Mouse (Mus musculus): ENCODE data around the gene Nckap5.

Gene Nckap5

DNA sequence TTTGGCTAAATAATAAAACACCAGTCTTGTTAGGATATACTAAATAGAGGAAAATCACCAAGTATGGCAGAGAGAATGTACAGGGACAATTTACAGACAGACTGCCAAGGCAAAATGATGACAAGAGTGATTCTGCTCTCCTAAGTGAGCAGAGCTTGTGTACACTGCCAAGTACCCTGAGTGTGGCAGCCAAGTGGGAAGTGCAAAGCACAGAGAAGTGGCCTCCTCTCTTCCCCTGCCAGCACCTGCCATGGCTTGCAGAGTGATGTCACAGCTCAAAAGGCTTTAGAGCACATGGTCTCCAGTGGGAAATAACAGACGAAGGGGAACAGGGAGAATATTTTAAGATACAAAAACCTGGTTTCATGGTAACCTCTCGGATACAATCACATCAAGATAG lies 488.8 kb downstream of the Nckap5 start:
- no peak for DNase-seq

DNA sequence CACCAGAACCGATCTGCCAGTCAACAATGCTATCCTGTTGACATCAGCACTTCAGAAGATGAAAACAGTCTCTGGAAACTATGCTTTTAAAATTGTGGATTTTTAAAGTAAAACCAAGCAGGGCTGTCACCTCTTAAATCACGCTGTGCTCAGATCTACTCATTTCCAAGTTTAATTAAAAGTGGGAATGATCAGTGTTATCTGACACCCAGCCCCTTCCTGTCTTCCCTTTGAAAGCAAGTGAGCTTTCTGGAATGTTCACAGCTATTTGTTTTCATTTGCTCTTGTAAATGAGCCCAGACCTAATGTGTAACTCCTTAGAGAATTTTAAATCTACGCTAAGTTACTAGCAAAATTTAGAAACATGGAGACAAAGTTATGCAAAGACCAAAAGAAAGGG lies 491.3 kb downstream of the Nckap5 start:
- no peak for DNase-seq

DNA sequence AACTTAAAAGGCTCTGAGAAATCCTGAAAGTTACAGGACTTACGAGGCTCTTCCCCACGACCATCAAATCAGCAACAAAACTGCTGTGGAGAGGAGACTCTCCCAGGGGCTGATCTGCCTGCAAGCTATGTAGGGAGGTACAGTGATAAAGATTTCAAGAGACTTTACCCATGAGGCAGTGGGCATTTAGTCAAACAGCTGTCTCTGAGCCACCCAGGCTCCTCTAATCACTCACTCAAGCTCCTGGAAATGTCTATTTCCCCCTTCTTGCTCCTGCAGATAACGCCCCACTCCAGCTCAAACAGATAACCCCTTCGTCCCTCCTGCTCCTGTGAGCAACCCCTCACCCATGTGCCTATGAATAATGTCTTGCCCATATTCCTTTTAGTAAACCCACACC lies 496.4 kb downstream of the Nckap5 start:
- no peak for DNase-seq

DNA sequence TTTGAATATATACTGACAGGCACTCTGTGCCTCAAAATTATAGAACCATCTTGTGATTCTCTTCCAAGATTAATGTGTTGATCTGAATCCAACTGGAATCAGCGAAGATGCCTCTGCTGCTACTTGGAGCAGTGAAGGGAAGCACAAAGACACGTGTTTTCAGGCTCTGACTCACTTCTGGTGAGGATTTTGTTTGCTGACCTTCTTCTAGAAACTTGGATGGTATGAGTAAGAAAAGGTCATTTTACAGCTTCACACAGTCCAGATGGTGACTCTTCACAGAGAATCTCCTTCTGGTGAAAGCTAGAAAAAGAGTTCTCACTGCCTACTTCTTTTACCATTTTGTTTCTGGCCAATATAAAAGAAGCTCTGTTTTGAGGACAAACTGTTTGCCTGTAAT lies 498.6 kb downstream of the Nckap5 start:
- no peak for DNase-seq

DNA sequence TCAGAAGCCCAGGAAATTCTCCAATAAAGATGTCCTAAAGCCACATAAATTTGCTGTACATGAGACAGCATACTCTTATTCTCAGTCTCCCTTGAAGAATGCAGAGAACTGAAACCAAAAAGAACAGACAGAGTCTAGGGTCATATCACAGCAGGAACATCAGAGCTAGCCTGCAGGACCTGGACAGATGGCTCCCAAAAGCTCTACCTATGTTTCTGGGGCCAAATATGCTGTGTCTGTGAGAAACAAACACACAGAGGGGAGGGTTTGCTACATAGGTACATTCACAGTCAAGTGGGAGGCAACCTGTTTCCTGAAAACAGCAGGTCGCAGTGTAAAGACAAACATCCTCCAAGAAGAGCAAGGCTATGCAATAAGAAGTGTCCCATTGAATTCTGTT lies 509.9 kb downstream of the Nckap5 start:
- no peak for DNase-seq

DNA sequence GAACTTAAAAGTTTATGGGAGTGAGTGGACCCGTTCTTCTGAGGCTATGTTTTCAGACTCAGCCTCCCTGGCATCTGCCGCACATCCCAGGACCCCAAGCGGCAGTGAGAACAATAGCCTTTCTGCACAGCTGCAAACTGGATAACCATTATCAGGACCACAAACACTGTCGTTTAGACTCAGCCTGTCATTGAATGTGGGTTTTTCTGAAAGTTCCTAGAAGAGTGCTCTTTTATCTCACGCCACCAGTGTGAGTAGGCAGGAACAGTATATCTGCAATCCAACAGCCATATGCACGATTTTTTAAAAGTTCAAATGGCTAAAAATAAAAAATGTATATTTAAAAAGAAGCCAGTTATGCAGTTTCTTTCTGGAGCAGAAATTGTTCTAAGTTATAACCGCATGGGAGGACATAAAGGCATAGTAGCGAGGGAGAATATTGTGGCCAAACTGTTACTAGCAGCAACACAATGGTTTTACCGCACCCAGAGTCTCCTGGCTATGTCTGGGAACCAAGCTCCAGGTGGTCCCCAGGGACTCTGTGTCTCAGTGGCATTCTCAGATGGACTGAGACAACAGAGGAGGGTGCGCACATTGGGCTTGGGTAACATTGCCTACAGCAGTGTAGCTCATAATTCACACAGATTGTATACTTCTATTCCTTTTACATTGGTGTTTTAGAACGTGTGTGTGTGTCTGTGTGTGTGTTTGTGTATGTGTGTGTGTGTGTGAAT lies 512.6 kb downstream of the Nckap5 start:
- no peak for DNase-seq

DNA sequence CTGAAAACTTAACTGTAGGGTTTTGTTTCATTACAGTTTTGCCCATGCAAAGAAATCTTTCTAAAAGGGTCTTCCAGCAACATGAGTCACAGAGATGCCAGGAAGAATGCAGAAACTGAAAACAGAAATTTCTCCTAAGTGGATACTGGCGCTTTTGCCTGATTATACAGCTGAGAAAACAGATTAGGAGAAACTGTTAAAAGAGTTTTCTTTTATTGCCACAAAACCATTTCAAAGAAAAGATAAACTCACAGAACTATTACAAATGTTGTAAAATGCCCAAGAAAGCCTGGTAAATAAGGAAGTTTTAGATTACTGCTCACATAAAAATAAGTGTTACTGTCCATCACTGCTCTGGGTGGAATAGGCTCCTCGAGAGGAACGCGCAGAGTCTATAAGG lies 513.3 kb downstream of the Nckap5 start:
- DNase-seq, result no peak

DNA sequence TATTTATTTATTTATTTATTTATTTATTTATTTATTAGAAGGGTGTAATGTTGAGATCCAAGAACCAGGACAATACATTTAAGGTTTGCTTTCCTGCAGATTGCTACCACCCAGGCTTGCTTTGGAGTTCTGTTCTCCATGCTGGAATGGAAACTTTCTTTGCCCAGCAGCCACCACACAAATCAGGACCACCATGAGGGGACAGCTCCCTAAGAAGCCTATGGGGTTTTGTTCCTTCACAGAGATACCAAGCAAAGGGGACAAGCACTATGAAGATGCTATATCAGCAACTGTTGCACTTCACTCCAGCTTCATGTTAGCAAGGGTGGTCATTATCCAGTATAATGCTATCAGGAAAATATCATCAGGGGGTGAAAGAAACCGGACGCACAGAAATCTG lies 513.7 kb downstream of the Nckap5 start:
- DNase-seq, result peak; percentile 6

DNA sequence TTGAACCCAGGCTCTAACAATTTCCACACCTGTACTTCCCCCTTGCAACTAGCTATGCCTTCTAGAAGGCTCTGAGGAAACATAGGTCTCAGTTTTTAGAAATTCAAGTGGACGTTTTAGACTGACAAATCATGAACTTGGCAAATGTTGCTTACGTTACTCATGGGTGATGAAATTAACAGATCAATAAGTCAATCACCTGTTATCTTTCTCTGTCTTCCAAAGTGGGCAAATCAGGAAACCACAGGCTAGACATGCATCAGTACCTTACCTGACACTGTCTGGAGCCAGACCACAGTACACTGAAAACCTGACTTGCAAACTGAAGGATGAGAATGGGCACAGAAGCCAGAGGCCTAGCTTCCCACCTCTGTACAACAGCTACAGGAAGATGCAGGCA lies 529.5 kb downstream of the Nckap5 start:
- no peak for DNase-seq

DNA sequence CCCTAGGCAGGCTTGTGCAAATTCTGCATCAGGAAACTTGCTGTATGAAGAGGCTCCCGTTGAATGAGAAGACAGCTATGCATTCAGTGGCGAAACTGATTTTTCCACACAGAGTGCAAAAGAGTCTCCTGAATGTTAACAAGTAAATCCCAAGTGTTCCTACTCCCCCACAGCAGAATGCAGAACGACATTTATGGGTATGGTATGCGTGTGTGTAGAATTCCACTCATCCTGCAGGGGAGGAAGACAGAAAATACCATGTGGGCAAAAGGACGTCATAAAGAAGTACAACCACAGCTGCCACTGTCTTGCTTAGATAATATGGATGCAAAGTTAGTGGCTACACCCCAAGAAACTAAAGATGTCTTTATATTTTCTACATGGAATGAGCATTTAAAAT lies 565.7 kb downstream of the Nckap5 start:
- DNase-seq, result no peak

DNA sequence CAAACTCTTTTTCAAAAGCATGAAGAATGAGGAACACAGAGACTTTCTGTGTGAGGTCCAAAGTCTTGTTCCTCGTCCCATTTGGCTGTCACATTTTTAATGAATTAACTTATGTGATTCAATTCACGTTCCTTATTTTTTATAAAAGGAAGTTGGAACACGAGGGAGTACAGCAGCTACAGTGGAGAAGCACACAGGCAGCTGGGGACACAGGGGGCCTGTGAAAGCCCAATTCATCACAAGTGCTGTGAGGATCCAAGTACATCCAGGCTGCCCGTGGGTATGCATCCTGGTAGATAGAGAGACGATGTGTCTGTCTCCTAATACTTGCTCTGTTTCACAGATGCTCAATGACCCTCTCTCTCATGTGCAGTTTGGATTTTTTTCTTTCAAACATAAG lies 576.2 kb downstream of the Nckap5 start:
- DNase-seq, result no peak

DNA sequence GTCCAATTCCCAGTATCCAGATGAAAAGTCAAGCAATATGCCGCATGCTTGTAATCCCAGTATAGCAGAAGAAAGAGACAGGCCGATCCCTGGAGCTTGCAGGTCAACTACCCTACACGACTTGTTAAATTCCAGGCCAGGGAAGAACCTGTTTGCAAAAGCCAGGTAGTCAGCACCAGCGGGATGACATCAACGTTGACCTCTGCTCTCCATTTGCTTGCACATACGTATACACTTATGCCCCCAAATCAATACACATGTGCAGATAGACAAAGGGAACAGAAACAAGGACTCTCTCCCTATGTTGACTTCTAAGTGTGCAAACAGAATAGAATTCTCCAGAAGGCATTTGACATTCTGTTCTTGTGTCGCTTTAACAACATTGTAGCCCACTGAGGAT lies 576.7 kb downstream of the Nckap5 start:
- DNase-seq, result no peak

DNA sequence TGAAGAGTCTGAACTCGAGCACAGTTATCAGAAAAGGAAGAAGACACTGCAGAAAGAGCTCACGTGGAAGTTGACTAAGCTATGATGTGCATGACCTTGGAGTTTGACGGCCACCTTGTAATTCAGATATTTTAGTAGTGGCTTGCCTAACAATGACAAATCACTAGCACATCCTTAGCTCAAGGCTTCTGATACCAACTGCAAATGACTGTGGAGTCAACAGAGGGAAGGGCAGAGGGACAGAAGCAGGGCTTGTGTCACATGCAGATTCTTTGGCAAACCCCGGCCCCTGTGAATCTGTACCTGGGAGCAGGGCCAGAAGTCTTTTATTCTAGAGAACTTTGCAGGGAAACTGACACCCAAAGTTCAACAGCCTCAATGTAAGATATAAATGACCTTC lies 597.4 kb downstream of the Nckap5 start:
- no peak for DNase-seq

DNA sequence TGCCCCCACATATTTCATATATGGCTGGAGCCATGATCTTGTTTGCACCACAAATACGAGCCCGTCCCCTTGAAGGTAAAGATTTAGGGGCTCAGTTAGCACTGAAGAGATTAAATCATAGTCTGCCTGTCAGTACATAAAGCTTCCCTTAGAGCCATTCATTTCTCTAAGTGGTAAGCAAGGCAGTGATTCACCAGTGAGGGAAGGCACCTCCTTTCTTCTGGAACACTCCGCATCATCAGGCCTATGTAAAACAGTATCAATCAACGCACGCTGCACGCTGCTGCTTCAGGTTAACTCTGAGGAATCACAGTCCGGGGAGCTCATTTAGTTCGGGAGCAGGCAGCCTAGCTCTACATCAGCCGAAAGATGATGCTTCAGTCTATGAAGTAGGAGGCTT lies 599.4 kb downstream of the Nckap5 start:
- DNase-seq, result no peak

DNA sequence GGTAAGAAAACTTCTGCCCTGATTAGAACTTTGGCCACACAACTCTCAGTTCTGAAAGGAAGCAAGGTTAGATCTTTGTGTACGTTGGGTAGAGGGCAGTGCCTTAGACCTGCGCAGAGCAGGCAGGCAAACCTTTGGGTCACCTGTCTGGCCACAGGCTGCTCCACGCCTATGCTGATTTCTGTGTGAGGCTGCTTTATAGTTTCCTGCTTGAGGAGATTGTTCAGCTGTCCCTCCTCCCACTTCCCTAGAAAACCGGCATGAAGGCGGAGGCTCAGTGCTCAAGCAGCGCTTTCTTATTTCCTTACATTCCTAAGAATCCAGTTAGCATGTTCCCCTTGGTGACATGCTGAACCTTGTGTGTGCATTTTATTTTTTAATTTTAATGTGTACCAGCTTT lies 620.4 kb downstream of the Nckap5 start:
- DNase-seq, result no peak

DNA sequence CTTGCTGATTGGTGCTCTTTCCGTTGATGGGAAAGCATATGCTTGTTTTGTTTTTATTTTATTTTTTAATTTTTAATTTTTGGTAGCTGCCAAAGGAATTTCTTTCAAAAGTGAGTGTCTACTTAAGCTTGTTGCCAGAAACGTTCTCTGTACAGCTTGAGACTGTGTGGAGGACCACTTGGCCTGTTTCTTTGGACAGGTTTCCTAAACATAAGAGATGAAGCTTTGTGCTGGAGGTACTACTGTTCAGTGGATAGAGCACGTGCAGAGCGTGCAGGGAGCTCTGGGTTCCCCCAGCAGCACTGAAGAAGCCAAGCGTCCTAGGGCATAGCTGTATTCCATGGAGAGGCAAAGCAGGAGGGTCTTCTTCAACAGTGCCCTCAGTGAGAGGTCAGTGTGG lies 620.9 kb downstream of the Nckap5 start:
- no peak for DNase-seq

DNA sequence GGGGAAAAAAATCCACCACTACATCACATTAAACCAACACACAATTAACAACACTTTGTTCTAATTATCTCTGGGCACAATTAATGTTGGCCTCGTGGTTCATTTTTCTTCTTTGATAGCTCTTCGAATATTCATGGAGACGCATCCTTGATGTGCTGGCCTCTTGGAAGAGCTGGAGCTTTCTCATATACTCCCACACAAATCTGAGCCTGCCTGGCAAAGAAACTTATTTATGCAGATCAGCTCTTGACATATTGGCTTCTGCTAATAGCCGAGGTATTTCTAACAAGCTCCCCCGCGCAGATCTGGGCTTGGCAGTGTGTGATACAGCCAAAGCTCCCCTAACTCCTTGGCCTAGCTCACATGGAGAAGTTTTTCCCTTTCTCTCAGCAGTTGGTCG lies 621.5 kb downstream of the Nckap5 start:
- DNase-seq, result no peak

DNA sequence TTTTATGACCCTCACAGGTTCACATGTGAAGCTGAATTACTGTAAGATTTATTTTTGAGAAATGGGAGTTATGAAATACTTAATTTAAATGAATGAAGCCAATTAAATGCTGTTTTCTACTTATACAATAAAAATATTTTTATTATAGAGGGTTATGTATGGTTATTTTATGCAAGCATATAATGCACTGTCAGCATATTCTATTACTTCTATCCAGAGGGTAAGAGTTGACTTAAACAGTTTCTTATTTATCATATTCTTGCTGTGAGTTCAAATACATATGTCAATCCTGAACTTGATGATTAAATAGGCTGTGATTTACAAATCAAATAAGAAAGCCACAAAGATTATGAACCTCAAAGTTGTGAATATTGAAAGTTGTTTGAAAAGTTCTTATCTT lies 633.7 kb downstream of the Nckap5 start:
- no peak for DNase-seq

DNA sequence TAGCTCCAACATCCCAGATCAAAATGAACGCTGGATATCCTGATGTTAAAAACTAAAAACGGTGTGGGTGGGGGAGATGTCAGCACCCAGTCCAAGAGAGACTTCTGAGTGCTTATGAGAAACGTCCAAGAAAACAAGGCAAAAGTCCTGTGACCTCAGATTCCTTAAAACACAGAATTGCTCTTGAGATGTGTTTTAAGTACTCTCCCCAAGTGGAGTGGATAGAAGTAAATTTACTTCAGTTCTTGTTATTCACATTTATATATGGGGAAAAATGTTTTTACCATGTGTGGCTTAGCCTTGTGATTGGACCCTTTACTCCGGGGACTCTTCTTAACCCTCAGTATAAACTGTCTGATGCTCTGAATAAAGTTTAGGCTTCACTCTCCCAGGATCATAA lies 640.2 kb downstream of the Nckap5 start:
- DNase-seq, result no peak

DNA sequence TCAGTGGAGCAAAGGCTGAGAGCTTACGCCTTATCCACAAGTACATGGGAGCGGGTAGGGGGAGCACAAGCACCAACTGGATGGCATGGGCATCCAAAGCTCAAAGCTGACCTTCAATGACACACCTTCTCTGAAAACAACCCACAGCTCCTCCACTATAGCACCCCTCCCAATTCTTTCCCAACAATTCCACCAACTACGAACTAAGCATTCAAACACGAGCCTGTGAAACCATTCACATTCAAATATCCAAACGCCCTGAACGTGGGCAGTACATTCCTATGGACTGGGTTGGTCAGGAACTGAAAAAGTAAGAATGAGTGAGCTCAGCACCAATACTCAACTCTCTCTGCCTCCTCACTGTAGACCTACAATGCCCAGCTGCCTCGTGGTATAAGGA lies 646.8 kb downstream of the Nckap5 start:
- DNase-seq, result no peak

DNA sequence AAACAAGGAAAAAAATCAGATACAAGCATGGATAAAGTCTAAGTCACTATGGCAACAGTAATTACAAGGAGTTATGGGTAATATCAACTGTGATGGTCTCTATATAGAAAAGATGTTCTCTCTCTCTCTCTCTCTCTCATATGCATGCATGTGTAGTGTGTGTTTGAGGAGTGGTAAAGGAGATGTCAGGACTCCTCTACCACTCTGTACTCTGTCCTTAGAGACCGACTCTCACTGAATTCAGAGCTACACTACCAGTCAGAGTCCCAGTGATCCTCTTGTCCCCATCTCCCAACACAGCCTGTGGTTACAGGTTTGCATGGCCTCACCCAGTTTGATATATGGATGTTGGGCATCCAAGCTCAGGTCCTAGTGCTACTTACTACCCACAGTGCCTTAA lies 662.0 kb downstream of the Nckap5 start:
- no peak for DNase-seq

DNA sequence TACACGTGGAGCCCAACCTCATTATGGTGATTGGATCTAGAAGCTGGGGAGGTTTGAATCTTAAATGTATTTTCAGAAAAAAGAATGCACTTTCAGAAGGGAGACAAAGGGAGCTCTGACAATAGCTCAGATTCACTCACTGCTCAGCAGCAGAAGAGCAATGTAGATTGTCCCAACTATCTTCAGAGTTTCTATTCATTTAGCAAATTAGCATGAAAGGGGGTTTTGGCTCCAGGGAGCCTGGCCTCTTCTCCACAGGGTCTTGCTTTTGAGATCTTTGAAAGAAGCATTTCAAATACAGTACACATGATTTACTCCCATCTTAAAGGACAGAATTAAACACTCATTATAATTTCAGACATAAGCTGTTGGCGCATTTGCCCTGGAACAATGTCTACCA lies 662.5 kb downstream of the Nckap5 start:
- DNase-seq, result no peak

DNA sequence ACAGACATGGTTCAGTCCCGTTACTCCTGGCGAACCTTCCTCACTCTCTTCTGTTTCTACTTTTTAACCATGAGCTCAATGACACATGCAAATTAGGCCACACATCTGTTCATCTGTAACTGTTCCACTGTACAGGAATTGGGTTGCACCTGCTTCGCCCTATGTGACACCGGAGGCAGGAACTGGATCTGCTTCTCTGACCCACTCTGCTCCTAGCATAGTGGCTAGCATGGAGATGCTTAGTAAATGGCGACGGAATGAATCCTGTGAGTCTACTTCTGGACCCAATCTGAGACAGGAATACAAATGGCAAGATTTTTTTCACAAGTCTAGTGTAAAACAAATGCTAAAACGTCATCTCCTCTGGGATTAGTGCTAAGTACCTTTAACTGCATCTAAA lies 663.1 kb downstream of the Nckap5 start:
- no peak for DNase-seq

DNA sequence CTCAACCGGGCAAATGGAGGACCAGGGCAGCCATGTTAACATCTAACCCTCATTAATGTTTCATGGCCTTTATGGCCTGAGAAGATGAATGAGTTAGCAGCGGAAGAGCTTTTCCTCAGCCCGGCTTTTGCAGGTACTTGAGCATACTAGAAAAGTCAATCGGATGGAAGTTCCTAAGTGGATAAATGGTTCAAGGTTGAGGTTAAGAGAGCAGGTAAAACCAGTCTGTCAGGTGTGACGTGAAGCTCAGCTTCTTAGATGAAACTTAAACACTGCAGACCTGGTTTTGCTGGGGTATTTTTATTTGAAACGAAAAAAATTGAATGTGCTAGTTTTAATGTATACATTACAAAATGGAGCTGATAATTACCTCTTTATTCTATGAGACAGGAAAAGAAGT lies 671.3 kb downstream of the Nckap5 start:
- no peak for DNase-seq

DNA sequence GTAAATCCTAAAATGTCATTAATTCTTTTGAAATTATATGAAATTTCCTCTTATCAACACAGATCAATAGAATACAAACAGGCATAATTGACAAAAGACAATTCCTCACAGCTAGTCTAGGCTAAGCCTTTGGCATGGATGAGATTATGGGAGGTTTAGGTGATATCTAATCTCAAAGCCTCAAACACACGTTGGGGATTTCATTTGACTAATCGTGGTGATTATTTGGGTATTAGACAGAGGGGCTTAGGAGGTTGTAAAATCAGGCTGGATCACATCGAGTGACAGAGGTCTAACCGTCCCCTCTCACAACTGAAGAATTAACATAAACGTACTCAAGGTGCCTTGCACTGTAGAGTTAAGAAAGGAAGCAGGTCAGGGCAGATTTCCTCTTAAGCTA lies 674.8 kb downstream of the Nckap5 start:
- no peak for DNase-seq
